Mouse (Mus musculus) CH12.LX (cell line): ENCODE measurements around the gene Snap25.

Experiments
- CTCF ChIP-seq, 2 experiments: IDR thresholded peaks in 1 of 2; conservative IDR thresholded peaks in 1 of 2; 2 replicates each; pipeline ENCODE4 v1.5.1; 2011 to 2012; ENCODE audit warnings: low read depth in 2 of 2, low read length in 2 of 2, improper control_type of control experiment in 1 of 2, inconsistent platforms in 1 of 2, mild to moderate bottlenecking in 1 of 2, moderate library complexity in 1 of 2
- E2F4 ChIP-seq: IDR thresholded peaks from 2 replicates; pipeline ENCODE4 v1.6.1; 2011; ENCODE audit warnings: low read depth, low read length, improper control_type of control experiment; ENCODE audit not compliant: insufficient replicate concordance
- POLR2A ChIP-seq: IDR thresholded peaks from 2 replicates; pipeline ENCODE4 v1.6.1; 2011; ENCODE audit warnings: low read depth, mild to moderate bottlenecking, improper control_type of control experiment, low read length

- TF ChIP-seq CTCF (conservative IDR thresholded peaks at IDR 0.05 in 1 of 2, IDR thresholded peaks at IDR 0.05 in 1 of 2; ENCODE audit: low read depth in 2 of 2, low read length in 2 of 2) = no peak
- TF ChIP-seq POLR2A = no peak
- TF ChIP-seq E2F4 = no peak
Measured at GRCm38 (mm10) chr2:136823751-136824716, 110.8 kb downstream of the Snap25 start.
